Mouse (Mus musculus): ENCODE results near the gene Tenm1.

The Tenm1 gene

GRCm38 (mm10) chrX:42718078-42718785, 710.7 kb downstream of the Tenm1 start:
- no peak for DNase-seq

- no peak for DNase-seq
Observed at GRCm38 (mm10) chrX:42700291-42700690, 728.6 kb downstream of the Tenm1 start.

- no peak for DNase-seq
Observed at GRCm38 (mm10) chrX:42647131-42647530, 781.8 kb downstream of the Tenm1 start.

- DNase-seq, result no peak
Observed at GRCm38 (mm10) chrX:42580521-42580920, 848.4 kb downstream of the Tenm1 start.

GRCm38 (mm10) chrX:42558683-42559082, 870.2 kb downstream of the Tenm1 start:
- DNase-seq, result no peak

- peak in 1 of 2 experiments; percentile 1 for DNase-seq
Observed at GRCm38 (mm10) chrX:42557284-42557683, 871.6 kb downstream of the Tenm1 start.

GRCm38 (mm10) chrX:42548513-42548912, 880.4 kb downstream of the Tenm1 start:
- no peak for DNase-seq

- DNase-seq, result no peak
Observed at GRCm38 (mm10) chrX:42545076-42545475, 883.9 kb downstream of the Tenm1 start.

- DNase-seq, result peak in 1 of 2 experiments; percentile 52
Observed at GRCm38 (mm10) chrX:42540756-42541053, 888.2 kb downstream of the Tenm1 start.

GRCm38 (mm10) chrX:42540030-42540755, 888.7 kb downstream of the Tenm1 start:
- no peak for DNase-seq

- no peak for DNase-seq
Observed at GRCm38 (mm10) chrX:42530703-42531102, 898.2 kb downstream of the Tenm1 start.

- DNase-seq, result no peak
Observed at GRCm38 (mm10) chrX:42522868-42523267, 906.1 kb downstream of the Tenm1 start.

- DNase-seq, result no peak
Observed at GRCm38 (mm10) chrX:42512567-42512966, 916.4 kb downstream of the Tenm1 start.

GRCm38 (mm10) chrX:42511105-42511504, 917.8 kb downstream of the Tenm1 start:
- DNase-seq, result no peak

- peak in 1 of 2 experiments; percentile 5 for DNase-seq
Observed at GRCm38 (mm10) chrX:42502291-42503043, 926.5 kb downstream of the Tenm1 start, which contains the start of gene Sh2d1a. Gene Sh2d1a, plus strand, starts transcription at chrX:42502453.

GRCm38 (mm10) chrX:42500538-42500937, 928.4 kb downstream of the Tenm1 start:
- DNase-seq, result no peak

GRCm38 (mm10) chrX:42490336-42490735, 938.6 kb downstream of the Tenm1 start:
- no peak for DNase-seq

- DNase-seq, result no peak
Observed at GRCm38 (mm10) chrX:42489446-42489845, 939.5 kb downstream of the Tenm1 start, which contains the start of gene Tex13c2. Gene Tex13c2, plus strand, starts transcription at chrX:42489691.
